Mouse (Mus musculus): ENCODE data around the gene Gse1.

- TF ChIP-seq E2F4 (IDR thresholded peaks at IDR 0.05; ENCODE audit: insufficient read depth) (no peak), USF1 (IDR thresholded peaks at IDR 0.05; ENCODE audit: low read depth) (no peak), POLR2A (IDR thresholded peaks at IDR 0.05; ENCODE audit: insufficient read length, low read depth) (peak; percentile 13), MAX (IDR thresholded peaks at IDR 0.05; ENCODE audit: low read depth) (no peak), SRF (IDR thresholded peaks at IDR 0.05; ENCODE audit: control insufficient read depth, insufficient read length, low read depth) (no peak), POLR2AphosphoS2 (IDR thresholded peaks at IDR 0.05; ENCODE audit: insufficient read length, low read depth) (no peak), CEBPB (IDR thresholded peaks at IDR 0.05; ENCODE audit: insufficient read depth, poor library complexity, severe bottlenecking) (no peak), MYOD1 (IDR thresholded peaks at IDR 0.05; ENCODE audit: control insufficient read depth in 1 of 3, insufficient read length in 2 of 3, low read depth in 2 of 3) (no peak), MYOG (IDR thresholded peaks at IDR 0.05; ENCODE audit: control insufficient read depth in 1 of 3, insufficient read depth in 1 of 3, insufficient read length in 2 of 3, low read depth in 2 of 3) (no peak), REST (IDR thresholded peaks at IDR 0.05; ENCODE audit: insufficient read depth, insufficient read length) (no peak)
Measured at GRCm38 (mm10) chr8:120228781-120229573, 721 bp downstream of the Gse1 start.

Measured in myocyte (in vitro differentiated cells).